Mouse (Mus musculus) 3134 (cell line): ENCODE measurements around the gene Apoa4.

ENCODE experiments used
- DNase-seq: peaks from one replicate; pipeline ENCODE4 v3.0.0-alpha.2; 2011; ENCODE audit warnings: low spot score; ENCODE audit not compliant: insufficient read length; ENCODE audit errors: extremely low read depth

The Apoa4 gene

DNA sequence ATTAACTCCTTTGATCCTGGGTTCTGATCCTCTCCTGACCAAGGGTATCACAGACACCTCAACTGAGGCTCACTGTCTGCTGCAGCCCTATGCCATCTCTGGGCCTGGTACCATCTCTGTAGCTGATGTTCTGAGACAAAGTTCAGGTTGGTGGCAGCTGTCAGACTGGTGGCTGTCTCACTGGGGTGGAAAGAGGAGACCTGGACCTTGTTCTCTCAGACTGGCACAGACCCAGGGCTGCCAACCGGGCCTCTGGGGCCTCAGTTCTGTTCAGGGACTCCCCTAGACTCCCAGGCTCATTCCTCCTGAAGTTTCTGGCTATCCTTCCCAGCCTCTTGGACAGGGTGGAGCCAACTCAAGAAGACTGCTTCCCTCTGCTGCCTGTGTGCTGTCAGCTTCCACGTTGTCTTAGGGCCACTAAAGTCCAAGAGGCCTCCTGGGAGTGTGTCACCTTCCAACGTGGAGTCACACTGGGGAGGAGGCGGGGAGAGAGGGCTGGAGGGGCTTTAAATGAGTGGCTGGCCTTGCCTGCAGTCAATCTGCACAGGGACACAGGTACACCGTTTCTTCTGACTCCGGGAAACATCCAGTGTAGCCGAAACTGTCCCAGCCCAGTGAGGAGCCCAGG, at the start of gene Apoa4:
Gene Apoa4, plus strand, starts transcription at position 171 of the 628 bp plus-strand sequence.
- DNase-seq: no peak

DNA sequence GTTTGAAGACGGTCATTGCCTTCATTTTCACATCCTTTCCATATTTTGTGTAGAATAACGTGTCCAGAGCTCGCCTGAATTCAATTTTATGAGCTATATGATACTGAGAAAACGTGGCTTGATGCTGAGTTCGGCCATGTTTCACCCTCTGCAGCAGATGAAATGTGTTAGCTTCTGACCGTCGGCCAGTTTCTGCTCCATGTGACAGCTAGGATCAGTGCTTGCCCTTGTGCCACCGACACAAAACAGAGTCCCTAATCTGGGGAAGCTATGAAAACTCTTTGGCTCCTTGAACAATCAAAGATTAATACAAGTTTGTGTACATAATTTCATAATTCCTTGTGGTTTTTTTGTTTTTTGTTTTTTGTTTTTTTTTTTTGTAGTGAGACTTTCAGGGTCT, 49.3 kb upstream of the Apoa4 start:
- DNase-seq: no peak

DNA sequence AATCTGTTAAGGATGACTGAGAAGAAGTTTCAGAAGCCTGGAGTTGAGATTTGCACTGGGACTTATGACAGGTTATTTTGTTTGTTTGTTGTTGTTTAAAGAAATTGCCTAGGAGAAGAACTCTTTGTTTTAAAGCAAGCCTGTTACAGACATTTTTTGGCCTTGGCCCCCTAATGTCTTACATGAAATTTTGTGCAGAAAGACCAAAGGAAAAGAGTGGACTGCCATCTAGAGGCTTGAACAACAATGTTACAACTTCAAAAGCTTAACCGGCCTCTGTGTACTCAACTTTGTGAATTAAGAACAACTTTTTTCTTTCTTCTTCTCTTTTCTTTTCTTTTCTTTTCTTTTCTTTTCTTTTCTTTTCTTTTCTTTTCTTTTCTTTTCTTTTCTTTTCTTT, 48.9 kb upstream of the Apoa4 start:
- DNase-seq: no peak

DNA sequence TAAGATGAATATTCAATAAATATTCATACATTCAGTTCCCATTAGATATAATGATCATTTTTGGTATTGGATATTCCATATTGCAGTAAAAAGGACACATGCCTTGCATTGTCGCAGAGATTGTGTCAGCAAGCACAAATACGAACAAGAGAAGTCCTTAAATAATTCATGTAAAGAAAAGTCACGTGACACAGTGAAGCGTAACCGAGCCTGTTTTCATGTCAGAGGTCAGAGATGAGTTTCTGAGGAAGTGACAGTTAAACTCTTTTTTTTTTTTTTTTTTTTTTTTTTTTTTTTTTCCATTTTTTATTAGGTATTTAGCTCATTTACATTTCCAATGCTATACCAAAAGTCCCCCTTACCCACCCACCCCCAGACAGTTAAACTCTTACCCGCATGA, 47.9 kb upstream of the Apoa4 start:
- DNase-seq: no peak

DNA sequence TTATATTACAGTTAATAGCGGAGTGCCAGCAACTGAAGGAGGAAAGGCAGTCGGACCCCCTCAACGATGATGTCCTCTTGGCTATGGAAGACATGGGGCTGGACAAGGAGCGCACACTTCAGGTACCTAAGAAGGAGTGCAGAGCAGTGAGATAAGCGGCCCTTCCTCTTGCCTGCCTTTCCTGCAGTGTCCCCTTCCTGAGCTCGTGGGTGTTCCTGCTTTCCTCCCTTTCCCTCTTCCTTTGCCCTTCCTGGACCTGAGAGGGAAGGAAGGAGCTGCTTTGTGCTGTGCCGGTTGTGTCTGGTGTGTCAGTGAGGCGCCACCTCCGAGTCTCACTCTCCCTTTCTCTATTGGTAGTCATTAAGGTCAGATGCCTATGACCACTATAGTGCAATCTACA, 45.7 kb upstream of the Apoa4 start:
- DNase-seq: no peak

DNA sequence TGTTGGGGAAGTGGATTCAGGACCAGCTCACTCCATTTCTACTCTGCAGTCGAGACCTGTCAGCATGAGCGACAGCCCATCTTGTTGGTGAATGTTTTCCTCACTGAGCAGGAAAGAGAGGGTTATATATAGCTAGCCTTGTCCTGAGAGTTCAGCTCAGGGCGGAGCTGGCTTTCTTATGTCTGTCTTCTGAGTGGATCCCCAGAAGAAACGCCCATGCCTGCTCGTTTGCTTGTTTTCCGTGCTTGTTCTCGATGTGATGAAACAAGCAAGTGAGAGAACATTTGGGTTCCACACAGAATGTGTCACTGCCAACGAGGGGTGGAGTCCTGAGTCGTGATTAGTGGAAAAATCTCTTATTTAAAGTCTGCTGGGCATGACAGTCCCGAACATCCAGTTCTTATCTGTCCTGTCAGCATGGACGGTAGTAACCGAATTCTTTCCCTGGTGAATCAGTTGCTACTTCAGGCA, 43.8 kb upstream of the Apoa4 start:
- DNase-seq: no peak

DNA sequence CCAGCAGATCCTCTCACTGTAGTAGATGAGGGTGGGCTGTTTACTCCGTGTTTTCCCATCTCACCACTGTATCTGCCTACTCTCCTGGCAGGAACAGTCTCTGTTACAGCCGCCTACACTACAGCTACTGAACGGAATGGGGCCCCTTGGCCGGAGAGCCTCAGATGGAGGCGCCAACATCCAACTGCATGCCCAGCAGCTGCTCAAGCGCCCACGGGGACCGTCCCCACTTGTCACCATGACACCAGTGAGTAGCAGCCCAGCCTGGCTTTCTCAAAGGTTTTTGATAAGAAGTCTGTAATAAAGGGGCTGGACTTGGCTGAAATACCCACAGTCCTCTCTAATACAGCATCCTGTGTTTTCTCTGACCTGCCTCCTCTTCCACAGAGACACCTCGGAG, 42.0 kb upstream of the Apoa4 start:
- DNase-seq: no peak

DNA sequence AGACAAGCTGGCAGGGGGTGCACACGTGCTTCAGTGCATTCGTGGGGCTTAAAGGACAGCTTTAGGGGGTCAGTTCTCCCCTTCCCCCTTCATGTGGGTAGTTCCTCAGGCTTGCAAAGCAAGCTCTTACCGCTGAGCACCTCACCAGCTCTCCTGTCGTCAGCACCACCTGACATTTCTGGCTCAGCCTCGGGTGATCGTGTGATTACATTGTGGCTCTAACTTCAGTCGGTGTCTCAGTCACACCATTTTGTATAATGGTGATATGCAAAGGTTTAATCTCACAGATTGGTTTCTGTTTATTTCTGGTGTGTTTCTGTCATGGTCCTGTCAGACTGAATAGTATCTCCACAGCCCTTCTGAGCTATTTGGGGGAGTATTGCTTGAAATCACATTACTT, 41.6 kb upstream of the Apoa4 start:
- no peak for DNase-seq

DNA sequence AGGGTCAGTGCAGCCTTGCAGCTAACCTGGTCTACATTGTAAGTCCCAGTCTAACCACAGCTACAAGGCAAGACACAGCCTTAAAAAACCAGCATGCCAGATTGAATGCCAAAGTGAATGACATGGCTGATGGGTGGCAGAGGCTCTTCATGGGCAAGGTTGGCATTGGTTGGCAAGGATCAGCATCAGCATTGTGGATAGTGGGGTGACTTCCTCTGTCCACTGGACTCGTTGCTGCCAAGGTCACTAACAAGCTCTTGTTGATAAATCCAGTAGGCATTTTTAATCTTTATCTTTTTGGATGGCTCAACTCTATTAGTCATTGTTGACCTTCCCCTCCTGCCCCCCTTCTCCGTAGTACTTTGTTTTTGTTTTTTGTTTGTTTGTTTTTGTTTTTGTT, 40.9 kb upstream of the Apoa4 start:
- no peak for DNase-seq

DNA sequence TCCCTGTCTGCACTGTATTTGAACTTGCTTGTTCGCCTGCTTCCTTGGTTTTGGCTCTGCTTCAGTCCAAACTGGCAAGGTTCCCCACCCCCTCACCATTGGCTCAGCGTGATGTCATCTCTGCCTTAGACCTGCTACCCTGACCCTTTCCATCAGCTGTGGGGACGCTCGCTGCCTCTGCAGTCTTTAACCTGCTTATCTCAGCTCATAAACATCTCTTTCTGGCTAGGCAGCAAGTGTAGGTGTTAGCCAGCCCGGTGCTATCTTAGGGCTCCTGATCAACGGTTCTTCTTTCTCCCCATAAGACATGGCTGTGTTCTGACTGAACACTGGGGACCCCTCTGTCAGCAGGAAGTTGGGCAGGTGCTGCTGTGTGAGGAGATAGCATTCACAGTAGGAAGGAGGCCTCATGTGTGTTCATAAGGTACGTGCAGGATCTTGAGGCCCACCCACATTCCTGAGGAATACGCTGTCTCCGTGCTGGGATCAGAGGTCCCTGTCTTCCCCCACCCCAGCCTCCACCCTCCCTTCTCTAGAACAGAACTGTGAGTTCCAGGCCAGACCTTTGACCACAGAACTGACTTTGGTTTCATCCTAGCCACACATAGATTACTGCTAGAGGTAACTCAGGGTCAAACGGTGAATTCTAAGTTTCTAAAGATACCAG, 33.5 kb upstream of the Apoa4 start:
- DNase-seq: no peak

DNA sequence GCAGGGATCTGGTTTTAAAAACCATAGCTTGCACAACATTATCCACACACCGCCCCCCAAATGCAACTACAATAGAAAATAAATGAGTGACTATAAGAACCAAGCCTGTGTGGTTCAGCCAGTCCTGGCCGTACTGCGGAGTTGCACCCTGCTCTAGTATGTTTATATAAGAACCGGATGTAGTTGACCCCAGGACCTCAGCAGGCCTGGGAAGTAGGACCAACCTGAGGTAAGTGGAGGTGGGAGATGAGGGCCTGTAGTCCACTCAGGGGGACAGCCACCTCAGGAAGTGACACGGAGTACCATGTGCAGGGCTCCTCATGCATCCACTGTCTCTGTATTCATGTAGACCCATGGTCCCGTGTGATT, 33.0 kb upstream of the Apoa4 start:
- DNase-seq: no peak

DNA sequence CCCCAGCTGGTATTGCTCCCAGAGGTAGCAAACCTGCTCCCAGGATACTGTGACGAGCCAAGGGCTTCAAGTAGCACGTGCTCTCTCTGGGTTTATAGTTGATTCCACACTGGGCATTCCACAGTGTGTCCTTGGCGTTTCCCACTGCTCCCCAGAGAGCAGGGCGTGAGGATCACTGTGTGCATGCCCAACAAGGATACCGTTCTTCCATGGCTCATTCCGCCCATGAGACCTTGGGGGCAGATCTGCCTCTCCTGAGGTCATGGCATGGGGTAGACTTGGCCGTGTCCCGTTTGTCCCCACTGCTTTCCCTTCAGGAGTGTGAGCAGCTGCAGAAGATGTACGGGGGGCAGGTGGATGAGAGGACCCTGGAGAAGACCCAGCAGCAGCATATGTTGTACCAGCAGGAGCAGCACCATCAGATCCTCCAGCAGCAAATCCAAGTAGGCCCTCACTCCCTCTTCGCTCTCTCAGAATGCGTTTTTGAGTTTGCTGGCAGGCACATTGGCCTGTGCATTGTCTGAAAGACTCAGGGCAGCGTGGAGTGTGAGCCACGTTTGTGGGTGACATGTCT, 32.0 kb upstream of the Apoa4 start:
- no peak for DNase-seq

DNA sequence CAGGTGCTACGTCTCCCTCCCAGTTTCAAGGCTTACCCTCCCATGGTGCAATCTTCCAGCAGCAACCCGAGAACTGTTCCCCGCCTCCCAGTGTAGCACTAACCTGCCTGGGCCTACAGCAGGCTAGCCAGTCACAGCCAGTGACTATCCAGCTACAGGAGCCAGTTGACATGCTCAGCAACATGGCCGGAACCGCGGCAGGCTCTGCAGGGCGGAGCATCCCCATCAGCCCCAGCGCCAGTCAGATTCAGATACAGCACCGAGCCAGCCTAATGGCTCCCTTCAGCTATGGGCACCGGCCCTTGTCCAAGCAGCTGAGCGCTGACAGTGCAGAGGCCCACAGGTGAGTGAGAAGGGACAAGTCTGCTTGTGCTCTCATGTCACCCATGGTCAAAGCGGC, 30.0 kb upstream of the Apoa4 start:
- no peak for DNase-seq

DNA sequence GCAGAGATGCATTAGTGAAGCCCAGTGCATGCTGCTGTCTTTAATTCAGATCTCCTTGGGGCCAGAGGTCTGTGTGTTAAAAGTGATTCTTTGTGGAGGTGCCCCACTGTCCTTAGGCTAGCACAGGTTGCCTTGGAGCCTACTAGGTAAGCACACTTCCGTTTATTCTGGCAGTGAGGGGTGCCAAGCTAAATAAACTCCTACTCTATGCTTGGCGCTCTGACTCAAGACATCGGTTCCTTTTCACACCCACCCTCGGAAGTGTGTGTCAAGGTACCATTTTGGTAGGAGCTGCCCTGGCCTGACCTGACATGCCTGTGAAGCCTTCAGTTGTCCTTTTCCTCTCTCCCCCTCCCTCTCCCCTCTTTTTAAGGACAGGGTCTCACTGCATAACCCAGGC, 26.2 kb upstream of the Apoa4 start:
- no peak for DNase-seq

DNA sequence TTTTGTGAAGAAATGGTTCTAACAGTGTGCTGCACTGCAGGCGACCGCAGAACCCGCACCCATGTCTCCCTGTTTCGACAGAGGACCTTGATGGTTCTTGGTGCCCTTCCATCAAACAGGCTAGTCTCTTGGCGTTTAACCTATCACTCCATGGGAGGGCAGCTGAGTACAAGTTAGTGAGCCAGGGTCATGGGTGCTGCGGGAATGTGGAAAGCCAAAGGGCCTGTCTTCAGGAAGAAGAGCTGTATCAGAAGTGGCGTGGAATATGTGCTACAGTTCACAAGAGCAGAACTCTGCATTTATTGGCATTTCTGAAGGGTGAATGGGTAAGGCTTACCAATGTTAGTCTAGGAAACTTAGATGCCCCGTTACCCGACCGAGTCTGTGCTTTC, 25.6 kb upstream of the Apoa4 start:
- DNase-seq: no peak

DNA sequence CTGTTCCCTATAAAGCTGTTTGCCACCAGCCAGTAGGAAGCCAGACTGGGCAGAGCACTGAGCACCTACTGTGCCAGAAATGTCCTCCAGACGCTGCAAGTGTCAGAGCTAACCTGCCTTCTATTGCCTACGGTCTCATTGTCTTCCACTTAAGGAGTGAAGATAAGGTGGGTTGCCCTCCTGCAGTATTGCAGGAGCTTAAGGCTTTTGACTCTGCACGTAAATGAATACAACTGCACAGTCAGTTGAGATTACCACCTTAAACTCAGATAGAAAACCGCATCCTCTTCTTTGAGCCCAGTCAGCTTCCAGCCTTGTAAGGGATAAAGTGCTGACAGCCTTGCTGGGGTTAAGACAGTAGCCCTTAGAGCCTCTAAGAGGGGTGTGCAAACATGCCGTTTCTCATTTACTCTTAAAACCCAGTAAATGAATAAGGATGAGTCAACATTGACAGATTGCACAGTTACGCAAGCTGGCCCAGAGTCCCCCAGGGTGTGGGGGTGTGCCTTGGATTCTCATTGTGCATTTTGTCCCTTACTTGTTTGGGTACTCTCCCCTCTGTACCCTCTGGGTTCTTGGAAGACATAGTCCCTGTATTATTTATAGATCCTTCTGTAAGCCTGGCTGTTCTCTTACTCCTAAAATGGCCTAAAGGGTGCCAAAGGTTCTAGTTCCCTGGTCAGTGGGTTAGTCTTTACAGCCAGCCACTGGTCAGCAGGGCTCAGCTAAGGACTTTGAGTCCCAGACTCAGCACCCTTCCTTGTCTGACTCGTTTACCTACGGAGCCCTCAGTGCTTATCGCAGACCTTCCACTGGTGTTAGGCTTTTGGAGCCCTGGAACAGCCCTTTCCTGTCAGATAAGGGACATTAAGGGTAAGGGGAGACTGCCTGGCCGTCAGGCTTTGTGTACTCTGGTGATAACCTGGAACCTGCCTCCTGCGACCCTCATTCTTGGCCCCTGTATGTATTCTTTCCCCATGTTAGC, 24.9 kb upstream of the Apoa4 start:
- no peak for DNase-seq

DNA sequence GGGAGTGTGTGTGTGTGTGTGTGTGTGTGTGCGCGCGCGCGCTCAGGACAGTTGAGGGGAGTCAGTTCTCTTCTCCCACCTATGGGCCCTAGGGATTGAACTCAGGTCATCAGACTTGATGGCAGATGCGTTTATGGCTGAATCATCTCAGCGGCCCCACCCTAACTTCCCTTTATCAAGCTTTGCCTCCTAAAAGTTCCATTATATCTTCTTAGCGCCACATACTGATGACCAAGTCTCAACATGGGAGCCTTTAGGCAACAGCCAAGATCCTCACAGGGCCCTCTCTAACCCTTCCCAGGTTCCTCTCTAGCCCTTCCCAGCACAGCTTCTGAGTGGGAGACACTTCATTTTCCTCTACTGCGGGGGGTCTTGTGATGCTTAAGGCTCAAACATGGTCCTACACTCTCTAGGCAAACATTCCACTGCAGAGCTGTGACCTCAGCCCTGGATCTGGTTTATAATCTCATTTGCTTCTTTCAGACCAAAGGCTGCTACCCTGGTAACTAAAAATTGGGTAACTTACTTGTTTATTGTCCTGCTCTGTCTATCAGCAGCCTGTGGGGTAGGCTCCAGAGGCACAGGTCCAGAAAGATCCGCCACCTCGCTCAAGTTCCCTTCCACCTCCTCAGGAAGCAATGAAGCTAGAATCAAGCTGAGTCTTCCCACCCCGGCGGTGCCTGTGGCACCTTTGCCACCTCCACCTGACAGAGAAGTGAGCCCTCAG, 23.6 kb upstream of the Apoa4 start:
- no peak for DNase-seq

DNA sequence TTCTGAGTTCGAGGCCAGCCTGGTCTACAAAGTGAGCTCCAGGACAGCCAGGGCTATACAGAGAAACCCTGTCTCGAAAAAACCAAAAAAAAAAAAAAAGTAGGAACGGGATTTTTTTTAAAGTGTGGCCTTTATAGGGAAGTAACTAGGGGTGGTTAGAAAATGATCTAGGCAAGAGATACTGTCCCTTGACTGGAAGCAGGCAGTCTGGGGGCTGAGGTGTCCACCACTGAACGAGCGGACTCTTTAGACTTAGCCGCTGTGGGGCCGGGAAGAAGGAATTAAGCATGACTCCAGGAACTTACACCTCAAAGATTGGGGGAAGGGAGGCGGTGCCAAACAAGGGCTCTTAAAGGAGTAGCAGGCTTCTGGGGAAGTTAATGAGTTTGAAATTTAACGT, 22.3 kb upstream of the Apoa4 start:
- DNase-seq: no peak

DNA sequence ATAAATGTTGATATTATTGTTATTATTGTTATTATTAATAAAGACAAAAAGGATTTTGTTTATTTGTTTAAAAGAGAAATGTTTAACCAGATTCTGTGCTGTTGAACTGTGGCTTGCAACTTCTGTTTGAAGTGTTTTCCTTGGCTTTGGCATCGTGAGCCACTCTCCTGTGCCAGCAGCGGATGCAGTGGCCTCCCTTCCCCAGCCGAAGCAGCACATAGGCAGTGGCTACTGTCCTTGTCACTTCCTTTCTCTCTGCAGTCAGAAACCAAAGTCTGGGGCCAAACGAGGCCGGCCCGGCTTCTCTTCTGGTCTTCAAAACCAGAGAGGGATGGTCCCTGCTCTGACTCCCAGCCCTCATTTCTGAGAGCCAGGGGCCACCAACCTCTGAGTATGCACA, 17.4 kb upstream of the Apoa4 start:
- no peak for DNase-seq

DNA sequence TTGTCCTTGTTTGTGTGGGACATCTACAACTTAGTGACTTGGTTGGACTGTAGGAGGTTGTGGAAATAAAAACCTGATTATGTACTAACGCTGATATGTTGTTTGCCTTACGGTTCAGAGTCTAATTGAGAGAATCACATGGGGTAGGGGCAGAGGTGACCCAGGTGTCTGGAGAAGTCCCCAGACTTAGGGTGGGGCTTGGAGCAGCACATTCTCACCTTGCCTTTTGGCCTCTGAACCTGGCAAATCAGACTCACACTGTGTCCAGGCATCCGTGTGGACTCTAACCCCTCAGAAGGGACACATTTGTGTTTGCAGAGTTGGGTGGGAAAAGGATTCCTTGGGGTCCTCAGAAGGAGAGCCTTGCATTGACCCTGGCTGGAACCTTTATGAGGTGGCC, 16.4 kb upstream of the Apoa4 start:
- DNase-seq: no peak
